10 mouse cellular contexts compared by ENCODE assay signal in the genomic region with DNA sequence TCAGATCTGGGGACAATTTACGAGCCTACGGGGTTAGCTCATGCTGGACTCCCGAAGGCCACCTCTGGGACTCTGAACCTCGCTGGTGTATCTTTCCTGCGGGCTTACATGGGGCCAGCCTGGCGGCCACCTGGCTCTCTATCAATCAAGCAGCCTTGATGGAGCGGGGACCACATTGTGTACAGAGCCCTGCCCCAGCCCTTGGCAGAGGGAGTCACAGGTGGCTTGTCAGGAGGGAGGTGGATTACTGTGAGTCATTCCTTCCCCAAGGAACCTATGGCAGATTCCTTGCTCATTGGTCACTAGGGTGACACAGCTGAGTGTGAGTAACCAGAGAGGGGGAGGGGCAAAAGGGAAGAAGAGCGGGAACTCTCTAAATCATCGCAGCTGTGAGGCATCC.
DNase-seq lines count a peak whose midpoint lies in the region; ATAC-seq and TF ChIP-seq lines count a peak whose summit lies in the region.
"Had no signal": no experiment of that assay in that cellular context is flagged by ENCODE, and none has a peak within 500 bp of the region (broad histone marks: within the 10 kb centered on the region; RNA-seq: fewer than 3 reads in every experiment).

No protein-coding gene starts in this region.

- no peak for TF ChIP-seq POLR2A in myocyte (IDR thresholded peaks at IDR 0.05; ENCODE audit: insufficient read length, low read depth)

- no peak for TF ChIP-seq EP300 in lung, postnatal 0 days (IDR thresholded peaks at IDR 0.05)

- no peak overlapping the region for H3ac ChIP-seq in myocyte (ENCODE audit: control insufficient read depth, insufficient read length)

- H3K4me3 ChIP-seq in forebrain, embryonic 10.5 days: no peak overlapping the region
- H3K4me3 ChIP-seq in forebrain, embryonic 16.5 days (replicated peaks; ENCODE audit: low read length): no peak overlapping the region
- no peak overlapping the region for H3K4me3 ChIP-seq in lung, postnatal 0 days (ENCODE audit: low read depth, low read length)
- no peak overlapping the region for H3K4me3 ChIP-seq in myocyte
- H3K4me3 ChIP-seq: megakaryocyte, embryonic 14.5 days had no signal

- ATAC-seq in forebrain, embryonic 16.5 days: no peak
- no peak; the same call in 1 of the 2 replicates for ATAC-seq in lung, postnatal 0 days

- H3K9me3 ChIP-seq in forebrain, embryonic 10.5 days: no peaks in the 10 kb centered on the region
- H3K9me3 ChIP-seq in forebrain, embryonic 16.5 days (ENCODE audit: control insufficient read depth, low read length): no peaks in the 10 kb centered on the region
- H3K9me3 ChIP-seq in lung, postnatal 0 days (ENCODE audit: low read length): no peaks in the 10 kb centered on the region
- H3K9me3 ChIP-seq: megakaryocyte, embryonic 14.5 days had no signal

- 82% methylated on average over 9 of the region's 9 CpGs for WGBS in forebrain, embryonic 10.5 days
- WGBS in forebrain, embryonic 16.5 days: 84% methylated on average over 9 of the region's 9 CpGs
- 54% methylated on average over 9 of the region's 9 CpGs for WGBS in lung, postnatal 0 days

- DNase-seq in forebrain, embryonic 10.5 days (ENCODE audit: extremely low spot score, low spot score): no peak
- DNase-seq in lung, postnatal 0 days (ENCODE audit: low spot score): peak; percentile 36
- DNase-seq in lung, postnatal 10 days: no peak
- peak; percentile 33 for DNase-seq in embryo, embryonic 11 days
- no peak for DNase-seq in layer of hippocampus, postnatal 25 days (ENCODE audit: extremely low spot score in 1 of 2, low spot score in 1 of 2)
- no peak for DNase-seq in cerebellum, adult 11 months
- DNase-seq: B cell, adult 2 months had no signal

- H3K36me3 ChIP-seq in forebrain, embryonic 10.5 days (replicated peaks): no peaks in the 10 kb centered on the region
- H3K36me3 ChIP-seq in forebrain, embryonic 16.5 days (ENCODE audit: control insufficient read depth, insufficient read depth): no peaks in the 10 kb centered on the region
- no peaks in the 10 kb centered on the region for H3K36me3 ChIP-seq in lung, postnatal 0 days (ENCODE audit: insufficient read depth, low read length)
- H3K36me3 ChIP-seq in myocyte (ENCODE audit: control insufficient read depth, insufficient read depth): no peaks in the 10 kb centered on the region

- no peak for TF ChIP-seq CTCF in lung, postnatal 0 days (IDR thresholded peaks at IDR 0.05)

- peak overlapping the region; percentile 30; the same call in 1 of the 2 replicates for H3K27ac ChIP-seq in forebrain, embryonic 10.5 days
- no peak overlapping the region for H3K27ac ChIP-seq in forebrain, embryonic 16.5 days (ENCODE audit: low read length)
- H3K27ac ChIP-seq in lung, postnatal 0 days (ENCODE audit: low read length): no peak overlapping the region

- no peak overlapping the region for H3K4me2 ChIP-seq in forebrain, embryonic 16.5 days (ENCODE audit: low read length)
- no peak overlapping the region for H3K4me2 ChIP-seq in lung, postnatal 0 days (replicated peaks; ENCODE audit: low read depth, low read length)
- peak overlapping the region; percentile 85 for H3K4me2 ChIP-seq in myocyte (ENCODE audit: low read depth)

- H3K79me2 ChIP-seq in myocyte (ENCODE audit: control insufficient read depth, insufficient read depth): no peaks in the 10 kb centered on the region

- 0 out of 2 replicates have a peak, but pooled peaks cover 4% of the 10 kb centered on the region for H3K4me1 ChIP-seq in forebrain, embryonic 10.5 days
- H3K4me1 ChIP-seq in forebrain, embryonic 16.5 days (replicated peaks; ENCODE audit: control insufficient read depth, insufficient read depth, low read length): no peaks in the 10 kb centered on the region
- H3K4me1 ChIP-seq in lung, postnatal 0 days (ENCODE audit: insufficient read depth, low read depth, low read length): no peaks in the 10 kb centered on the region
- H3K4me1 ChIP-seq: megakaryocyte, embryonic 14.5 days had no signal

- H3K27me3 ChIP-seq in forebrain, embryonic 10.5 days (ENCODE audit: poor library complexity, severe bottlenecking): no peaks in the 10 kb centered on the region
- H3K27me3 ChIP-seq in forebrain, embryonic 16.5 days (replicated peaks; ENCODE audit: control insufficient read depth, insufficient read depth, low read length): no peaks in the 10 kb centered on the region
- H3K27me3 ChIP-seq in lung, postnatal 0 days (replicated peaks; ENCODE audit: insufficient read depth, low read length): 0 out of 2 replicates have a peak, but pooled peaks cover 3% of the 10 kb centered on the region
- no peaks in the 10 kb centered on the region for H3K27me3 ChIP-seq in myocyte (ENCODE audit: control insufficient read depth, insufficient read depth, insufficient read length)
- H3K27me3 ChIP-seq: megakaryocyte, embryonic 14.5 days had no signal

- no peak overlapping the region for H3K9ac ChIP-seq in forebrain, embryonic 16.5 days (replicated peaks; ENCODE audit: low read depth, low read length)
- H3K9ac ChIP-seq in lung, postnatal 0 days (replicated peaks; ENCODE audit: low read depth): no peak overlapping the region

TF ChIP-seq in myocyte, 11 proteins besides CTCF, POLR2A, EP300 and RAD21:
- TF ChIP-seq MAX (IDR thresholded peaks at IDR 0.05; ENCODE audit: low read depth): no peak
- TF ChIP-seq TCF12 (IDR thresholded peaks at IDR 0.05; ENCODE audit: insufficient read depth, poor library complexity, severe bottlenecking): peak; percentile 32
- TF ChIP-seq POLR2AphosphoS2 (IDR thresholded peaks at IDR 0.05; ENCODE audit: insufficient read length, low read depth): no peak
- TF ChIP-seq MYOG (IDR thresholded peaks at IDR 0.05; ENCODE audit: control insufficient read depth in 1 of 3, insufficient read depth in 1 of 3, insufficient read length in 2 of 3, low read depth in 2 of 3): peak in 1 of 3 experiments; percentile 68
- no peak for TF ChIP-seq REST (IDR thresholded peaks at IDR 0.05; ENCODE audit: insufficient read depth, insufficient read length)
- TF ChIP-seq SRF (IDR thresholded peaks at IDR 0.05; ENCODE audit: control insufficient read depth, insufficient read length, low read depth): no peak
- TF ChIP-seq CEBPB (IDR thresholded peaks at IDR 0.05; ENCODE audit: insufficient read depth, poor library complexity, severe bottlenecking): no peak
- TF ChIP-seq USF1 (IDR thresholded peaks at IDR 0.05; ENCODE audit: low read depth): no peak
- peak; percentile 26 to 84 (median 70) for TF ChIP-seq MYOD1 (IDR thresholded peaks at IDR 0.05; ENCODE audit: control insufficient read depth in 1 of 3, insufficient read length in 2 of 3, low read depth in 2 of 3)
- TF ChIP-seq TCF3 (IDR thresholded peaks at IDR 0.05; ENCODE audit: insufficient read length, low read depth): no peak
- no peak for TF ChIP-seq E2F4 (IDR thresholded peaks at IDR 0.05; ENCODE audit: insufficient read depth)
TF ChIP-seq in myocyte: peak in this region for 3.

Comparison
In these comparisons a context has a peak if more than half of its experiments do, and no peak if none do; other contexts are left out.
1. DNase-seq: peak in lung, postnatal 0 days (single experiment) and embryo, embryonic 11 days (single experiment); none in forebrain, embryonic 10.5 days (single experiment), lung, postnatal 10 days (single experiment), layer of hippocampus, postnatal 25 days (0 of 2) and cerebellum, adult 11 months (single experiment).